ENCODE assay signal across 8 mouse cellular contexts in genomic region chr2:32966689-32967631, GRCm38 (mm10). TPM values are rescaled to one million over a fixed set of nuclear protein-coding genes. Genes with fewer than 3 reads are reported as not detected.
DNase-seq lines count a peak whose midpoint lies in the region; ATAC-seq lines count a peak whose summit lies in the region.

No protein-coding gene starts in this region.

- H3K4me2 ChIP-seq in embryonic facial prominence, embryonic 12.5 days (replicated peaks) = peak overlapping the region; percentile 81
- H3K4me2 ChIP-seq in limb, embryonic 13.5 days (replicated peaks) = peak overlapping the region; percentile 90
- peak overlapping the region; percentile 82 for H3K4me2 ChIP-seq in midbrain, embryonic 15.5 days

- H3K9ac ChIP-seq in embryonic facial prominence, embryonic 12.5 days = peak overlapping the region; percentile 67
- H3K9ac ChIP-seq in limb, embryonic 13.5 days = peak overlapping the region; percentile 85
- H3K9ac ChIP-seq in midbrain, embryonic 15.5 days = peak overlapping the region; percentile 83

- whole genome bisulfite sequencing in embryonic facial prominence, embryonic 12.5 days = under 1% methylated on average over 55 of the region's 55 CpGs
- under 1% methylated on average over 55 of the region's 55 CpGs for WGBS in limb, embryonic 13.5 days
- WGBS in midbrain, embryonic 15.5 days = under 1% methylated on average over 55 of the region's 55 CpGs

- peak overlapping the region; percentile 88 for H3K27ac ChIP-seq in embryonic facial prominence, embryonic 12.5 days
- H3K27ac ChIP-seq in limb, embryonic 13.5 days = peak overlapping the region; percentile 94
- H3K27ac ChIP-seq in midbrain, embryonic 15.5 days = peak overlapping the region; percentile 96

- peaks cover 32% of the 10 kb centered on the region for H3K4me1 ChIP-seq in embryonic facial prominence, embryonic 12.5 days
- peaks cover 46% of the 10 kb centered on the region for H3K4me1 ChIP-seq in limb, embryonic 13.5 days
- H3K4me1 ChIP-seq in midbrain, embryonic 15.5 days = peaks cover 40% of the 10 kb centered on the region

- no peaks in the 10 kb centered on the region for H3K9me3 ChIP-seq in embryonic facial prominence, embryonic 12.5 days
- no peaks in the 10 kb centered on the region for H3K9me3 ChIP-seq in limb, embryonic 13.5 days
- H3K9me3 ChIP-seq in midbrain, embryonic 15.5 days = no peaks in the 10 kb centered on the region

- peak overlapping the region; percentile 49 for H3K4me3 ChIP-seq in embryonic facial prominence, embryonic 12.5 days
- H3K4me3 ChIP-seq in limb, embryonic 13.5 days = peak overlapping the region; percentile 62
- peak overlapping the region; percentile 65 for H3K4me3 ChIP-seq in midbrain, embryonic 15.5 days

- no peaks in the 10 kb centered on the region for H3K27me3 ChIP-seq in embryonic facial prominence, embryonic 12.5 days
- H3K27me3 ChIP-seq in limb, embryonic 13.5 days = no peaks in the 10 kb centered on the region
- H3K27me3 ChIP-seq in midbrain, embryonic 15.5 days (replicated peaks) = no peaks in the 10 kb centered on the region

- peak; percentile 78 for ATAC-seq in embryonic facial prominence, embryonic 12.5 days (ENCODE audit: insufficient number of reproducible peaks, insufficient read depth, low FRiP score, low TSS enrichment)
- peak; percentile 86 for ATAC-seq in limb, embryonic 13.5 days (ENCODE audit: low FRiP score, low read depth)
- peak; percentile 91 for ATAC-seq in midbrain, embryonic 15.5 days (replicated peaks)

- DNase-seq in 3134 (ENCODE audit: extremely low read depth, insufficient read length, low spot score) = peak; percentile 94
- peak; percentile 84 for DNase-seq in adrenal gland, postnatal 25 days
- peak; percentile 99 for DNase-seq in heart, adult 11 months
- DNase-seq in kidney, adult 18-20 months = peak; percentile 93
- peak; percentile 76 to 78 for DNase-seq in spleen, adult 18-20 months

- peaks cover 26% of the 10 kb centered on the region for H3K36me3 ChIP-seq in embryonic facial prominence, embryonic 12.5 days
- H3K36me3 ChIP-seq in limb, embryonic 13.5 days = peaks cover 25% of the 10 kb centered on the region
- peaks cover 6% of the 10 kb centered on the region; the same call in 1 of the 2 replicates for H3K36me3 ChIP-seq in midbrain, embryonic 15.5 days (replicated peaks)

RNA-seq across cellular contexts. Expression of gene Lrsam1, which starts 5.5 kb away (rescaled TPM):
- total RNA-seq in adrenal gland, postnatal 25 days (2021) = 17.4 and 28.7 TPM in 2 replicates
- 14.3 and 14.4 TPM in 2 replicates for polyA plus RNA-seq in embryonic facial prominence, embryonic 12.5 days (2016; fragmentation: Nextera tagmentation; extraction: Ambion mirVana)
- polyA plus RNA-seq in limb, embryonic 13.5 days (2015; fragmentation: Nextera tagmentation; extraction: Ambion mirVana) = 13.9 and 14.1 TPM in 2 replicates
- 22.8 and 24.2 TPM in 2 replicates for polyA plus RNA-seq in midbrain, embryonic 15.5 days (2015; fragmentation: Nextera tagmentation; extraction: Ambion mirVana)

RNA-seq across cellular contexts. Expression of gene Rpl12, which starts 5.6 kb away (rescaled TPM):
- 133 and 250 TPM in 2 replicates for total RNA-seq in adrenal gland, postnatal 25 days (2021)
- 160 and 169 TPM in 2 replicates for polyA plus RNA-seq in embryonic facial prominence, embryonic 12.5 days (2016; fragmentation: Nextera tagmentation; extraction: Ambion mirVana)
- polyA plus RNA-seq in limb, embryonic 13.5 days (2015; fragmentation: Nextera tagmentation; extraction: Ambion mirVana) = 159 and 175 TPM in 2 replicates
- 82.5 and 85.8 TPM in 2 replicates for polyA plus RNA-seq in midbrain, embryonic 15.5 days (2015; fragmentation: Nextera tagmentation; extraction: Ambion mirVana)

RNA-seq across cellular contexts. Expression of gene Slc2a8, which starts 14.9 kb away (rescaled TPM):
- total RNA-seq in adrenal gland, postnatal 25 days (2021) = 15.0 and 24.4 TPM in 2 replicates
- polyA plus RNA-seq in embryonic facial prominence, embryonic 12.5 days (2016; fragmentation: Nextera tagmentation; extraction: Ambion mirVana) = 24.3 and 25.5 TPM in 2 replicates
- polyA plus RNA-seq in limb, embryonic 13.5 days (2015; fragmentation: Nextera tagmentation; extraction: Ambion mirVana) = 27.3 and 28.9 TPM in 2 replicates
- 22.4 and 24.5 TPM in 2 replicates for polyA plus RNA-seq in midbrain, embryonic 15.5 days (2015; fragmentation: Nextera tagmentation; extraction: Ambion mirVana)

Comparison
In these comparisons a context has a peak if more than half of its experiments do, and no peak if none do; other contexts are left out.
1. Peak in every context shown above with its lines: DNase-seq, ATAC-seq, H3K4me3 ChIP-seq and H3K27ac ChIP-seq.